Mouse (Mus musculus) left cerebral cortex, postnatal 14 days (tissue): Measurements from ENCODE around the gene Gbx2. TPM values are rescaled to one million over a fixed set of nuclear protein-coding genes. Genes with fewer than 3 reads are reported as not detected.

Experiments
- DNase-seq, 2 experiments: peaks; one replicate each; pipeline ENCODE4 v3.0.0; 2021 to 2022; ENCODE audit warnings: low spot score in 2 of 2, mixed read lengths in 1 of 2
- intact Hi-C: fragments of 180-260 bp; cut with DNase I; formaldehyde crosslinking; loops from one replicate; pipeline ENCODE4 v1.15.1; 2025
- total RNA-seq, 2 experiments: library from RNA; stranded (reverse); gene quantifications; 2 replicates each; pipeline ENCODE4 v1.2.3; 2021

Gene Gbx2
- total RNA-seq, 2 experiments from 2014 or later, result 0.74 TPM; not detected in 1

DNA sequence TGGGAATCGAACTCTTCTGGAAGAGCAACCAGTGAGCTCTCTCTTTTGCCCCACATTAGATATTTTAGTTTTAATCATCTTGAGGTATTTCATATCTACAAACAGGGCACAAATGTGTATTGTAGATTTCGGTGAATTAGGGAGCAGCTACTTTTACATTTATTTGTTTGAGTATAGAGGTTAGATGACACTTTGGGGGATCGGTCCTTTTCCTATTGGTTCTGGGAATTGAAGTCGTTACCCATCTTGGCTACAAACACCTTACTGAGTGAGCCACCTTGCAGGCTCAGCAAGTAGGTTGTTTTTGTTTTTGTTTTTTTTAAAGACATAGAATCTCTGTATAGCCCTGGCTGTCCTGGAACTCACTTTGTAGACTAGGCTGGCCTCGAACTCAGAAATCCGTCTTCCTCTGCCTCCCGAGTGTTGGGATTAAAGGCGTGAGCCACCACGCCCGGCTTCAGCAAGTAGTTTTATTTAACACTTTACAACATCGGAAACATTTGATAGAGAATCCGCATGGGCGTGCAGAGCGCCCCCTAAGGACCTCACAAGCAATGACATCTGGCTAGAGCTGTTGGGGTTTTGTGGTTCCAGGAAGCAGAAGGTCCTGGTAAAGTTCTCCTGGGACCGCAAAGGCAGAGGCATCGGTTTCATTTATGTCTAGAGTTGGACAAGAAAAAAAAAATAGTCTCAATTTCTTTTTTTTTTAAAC lies 8.1 kb upstream of the Gbx2 start:
- no peak for DNase-seq
- intact Hi-C loops, result loop anchor here (5.0 to 10.0 kb wide), 2 partner anchors 192 to 656 kb away; no protein-coding TSS in a partner anchor

DNA sequence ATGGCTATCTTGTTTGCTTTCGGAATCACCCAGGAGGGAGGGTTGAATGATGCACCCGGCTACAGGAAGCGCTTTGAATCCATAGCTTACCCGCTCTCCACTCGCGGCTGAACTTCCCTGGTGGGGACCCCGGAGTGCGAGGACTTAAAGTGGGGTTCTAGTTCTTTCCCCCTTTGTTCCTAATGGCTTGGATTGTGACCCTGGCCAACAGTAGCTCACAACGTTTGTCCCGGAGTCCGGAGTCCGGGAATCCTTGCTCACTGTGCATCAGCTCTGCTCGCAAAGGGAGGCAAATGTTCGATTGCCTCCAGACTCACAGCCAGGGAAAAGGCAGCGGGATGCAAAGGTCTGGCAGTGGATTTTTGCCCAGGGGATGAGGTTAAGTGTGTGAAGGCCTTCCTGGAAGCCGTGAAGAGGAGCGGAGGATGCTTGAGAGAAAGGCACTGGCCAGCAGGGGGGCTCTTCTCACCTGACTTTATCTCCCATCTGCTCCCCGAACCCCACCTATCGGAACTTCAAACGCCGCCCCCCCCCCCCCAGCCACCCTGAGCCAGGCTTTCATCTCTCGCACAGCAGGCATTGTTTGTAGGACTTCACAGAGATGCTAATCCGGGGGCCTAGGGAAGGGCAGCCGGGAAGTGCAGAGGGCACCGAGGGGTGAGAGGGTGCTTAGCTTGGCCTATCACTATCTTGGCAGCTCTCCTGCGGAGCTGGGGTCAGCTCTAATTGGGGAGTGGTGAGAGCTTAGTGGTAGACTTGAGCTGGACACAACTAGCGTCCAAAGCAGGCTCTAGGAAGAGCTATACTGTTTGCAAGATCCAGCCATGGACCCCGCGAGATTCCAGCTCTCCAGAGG lies 4.7 kb upstream of the Gbx2 start:
- DNase-seq, result no peak
- intact Hi-C loops, result loop anchor here (5.0 to 10.0 kb wide), 2 partner anchors 188 to 659 kb away; no protein-coding TSS in a partner anchor

DNA sequence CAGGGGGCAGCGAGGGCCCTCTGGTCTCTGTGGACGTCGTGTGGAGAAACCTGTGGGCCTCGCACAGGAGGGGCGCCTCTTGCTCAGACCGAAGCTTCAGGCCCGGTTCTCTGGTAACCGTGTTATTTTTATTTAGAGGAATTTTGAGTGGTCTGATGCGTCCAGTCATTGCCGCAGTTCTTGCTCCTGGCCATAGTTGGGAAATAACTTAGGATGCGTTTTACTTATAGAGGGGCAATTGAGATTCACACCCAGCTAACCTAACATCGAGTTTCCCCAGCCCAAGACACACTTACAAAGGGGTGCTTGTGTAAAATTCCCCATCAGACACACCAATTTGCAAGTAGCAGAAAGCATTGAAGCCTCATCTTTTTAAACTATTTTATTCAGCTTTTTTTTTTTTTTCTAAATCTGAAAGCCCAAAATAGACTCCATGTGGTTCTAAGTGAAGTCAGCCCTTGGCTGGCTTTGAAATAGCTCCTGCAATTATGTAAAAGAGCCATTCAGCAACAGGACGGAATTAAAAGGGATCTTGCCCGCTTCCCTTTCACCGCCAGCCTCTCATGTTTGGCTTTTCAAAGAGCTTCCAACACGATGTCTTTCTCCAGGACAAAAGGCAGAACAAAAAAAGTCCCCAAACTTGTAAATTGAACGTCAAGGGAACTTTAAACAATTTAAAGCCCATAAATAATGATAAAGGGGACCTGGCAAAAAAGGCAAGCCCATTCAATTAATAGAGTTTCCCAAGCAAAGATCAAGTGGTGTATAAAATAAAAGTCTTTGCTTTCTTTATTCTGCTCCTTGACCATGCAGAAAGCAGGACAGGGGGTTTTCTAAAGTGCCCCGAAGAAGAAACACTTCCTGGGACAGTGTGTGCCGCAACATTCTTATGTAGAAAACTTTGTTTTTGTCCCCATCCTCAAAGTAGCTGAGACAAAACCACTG lies 3.6 kb upstream of the Gbx2 start:
- intact Hi-C loops, result loop anchor here (5.0 to 10.0 kb wide), 2 partner anchors 187 to 660 kb away; no protein-coding TSS in a partner anchor
- DNase-seq, result no peak

- no peak for DNase-seq
These were observed 2.8 kb upstream of the Gbx2 start for GRCm38 (mm10) chr1:89933786-89934185.

DNA sequence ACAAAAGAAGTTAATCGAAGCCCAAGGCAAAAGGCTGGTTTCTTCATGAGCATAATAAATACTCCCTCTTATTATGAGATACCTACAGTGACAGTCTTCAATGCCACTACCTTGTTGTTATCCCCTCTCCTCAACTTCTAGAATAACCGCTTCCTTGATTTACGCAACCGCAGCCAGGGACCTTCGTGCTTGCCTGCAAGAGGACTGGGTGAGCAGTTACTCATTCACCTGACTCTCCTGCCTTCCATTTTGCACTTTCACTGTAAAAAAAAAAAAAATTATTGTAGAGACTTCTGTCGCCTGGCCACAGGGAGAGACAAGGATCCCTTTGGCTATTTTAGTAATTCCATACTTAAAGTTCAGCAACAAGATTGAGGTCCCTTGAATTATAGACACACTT lies 2.0 kb upstream of the Gbx2 start:
- intact Hi-C loops, result loop anchor here (10.0 kb wide), 1 partner anchor 662 kb away; no protein-coding TSS in a partner anchor
- no peak for DNase-seq

More at GRCm38 (mm10) chr1:89933786-89934185, 2.8 kb upstream of the Gbx2 start:
- intact Hi-C loops, result loop anchor here (10.0 kb wide), 1 partner anchor 661 kb away; no protein-coding TSS in a partner anchor

DNA sequence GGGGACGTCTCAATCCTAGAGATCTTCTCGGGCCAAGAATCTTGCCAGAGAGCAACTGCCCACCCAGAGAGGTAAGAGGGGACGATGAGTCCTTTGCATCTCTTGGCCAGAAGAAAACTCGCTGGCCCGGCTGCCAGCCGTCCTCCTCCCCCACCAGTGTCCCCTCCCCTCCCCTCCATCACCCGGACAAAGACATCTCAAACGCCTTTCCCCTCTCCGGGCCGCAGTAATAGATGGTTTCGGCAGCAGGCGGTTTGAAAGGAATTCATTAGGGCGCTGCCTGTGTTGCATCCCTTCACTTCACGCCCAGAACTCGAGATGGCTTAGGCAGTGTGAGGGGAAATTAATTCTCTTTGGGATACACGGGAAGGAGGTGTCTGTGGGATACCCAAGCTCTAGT lies 1.6 kb upstream of the Gbx2 start:
- DNase-seq, result no peak
- intact Hi-C loops, result loop anchor here (10.0 kb wide), 1 partner anchor 662 kb away; no protein-coding TSS in a partner anchor

DNA sequence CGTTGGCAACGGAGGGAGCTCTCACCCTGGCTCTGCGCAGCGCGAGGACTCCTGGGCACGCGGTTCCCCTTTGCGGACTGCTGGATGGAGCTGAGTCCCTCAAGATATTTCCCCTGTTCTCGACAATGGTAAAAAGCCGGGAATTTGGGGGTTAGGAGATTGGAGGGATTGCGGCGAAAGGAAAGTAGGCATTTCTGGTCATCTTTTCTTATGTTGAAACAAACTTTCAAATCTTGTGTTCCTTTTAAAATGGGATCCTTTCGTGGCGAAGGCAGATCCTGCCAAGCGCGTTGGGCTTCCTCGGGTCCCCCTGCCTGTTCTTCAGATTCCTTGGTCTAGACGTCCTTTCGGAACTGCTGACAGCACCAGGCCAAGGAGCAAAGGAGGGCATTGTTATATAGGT lies 1.0 kb upstream of the Gbx2 start:
- intact Hi-C loops, result loop anchor here (10.0 kb wide), 1 partner anchor 663 kb away; no protein-coding TSS in a partner anchor
- no peak for DNase-seq

DNA sequence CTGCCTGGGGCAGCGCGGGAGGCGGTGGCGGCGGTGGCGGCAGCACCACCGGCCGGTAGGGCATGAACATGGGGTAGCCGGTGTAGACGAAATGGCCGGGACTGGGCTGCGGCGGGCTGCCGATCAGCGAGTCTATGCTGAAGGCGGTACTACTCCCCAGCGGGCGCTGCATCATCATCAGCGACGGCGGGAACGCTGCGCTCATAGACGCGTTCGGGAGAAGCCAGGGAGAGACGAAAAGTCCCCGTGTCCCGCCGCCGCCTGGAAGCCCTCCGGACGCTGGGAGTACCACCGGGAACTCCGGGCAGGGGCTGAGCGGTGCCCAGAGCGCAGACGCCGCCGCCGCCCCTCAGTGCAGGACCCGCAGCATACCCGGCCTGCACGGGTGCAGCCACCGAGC lies 428 bp downstream of the Gbx2 start:
- DNase-seq, result no peak
- intact Hi-C loops, result loop anchor here (10.0 kb wide), 1 partner anchor 664 kb away; no protein-coding TSS in a partner anchor

- no peak for DNase-seq
- intact Hi-C loops, result loop anchor here (10.0 kb wide), 1 partner anchor 665 kb away; no protein-coding TSS in a partner anchor
These were observed 1.1 kb downstream of the Gbx2 start for GRCm38 (mm10) chr1:89929721-89930505.

- intact Hi-C loops, result no loop called here
- DNase-seq, result no peak
These were observed 1.8 kb downstream of the Gbx2 start for GRCm38 (mm10) chr1:89929181-89929580.

DNA sequence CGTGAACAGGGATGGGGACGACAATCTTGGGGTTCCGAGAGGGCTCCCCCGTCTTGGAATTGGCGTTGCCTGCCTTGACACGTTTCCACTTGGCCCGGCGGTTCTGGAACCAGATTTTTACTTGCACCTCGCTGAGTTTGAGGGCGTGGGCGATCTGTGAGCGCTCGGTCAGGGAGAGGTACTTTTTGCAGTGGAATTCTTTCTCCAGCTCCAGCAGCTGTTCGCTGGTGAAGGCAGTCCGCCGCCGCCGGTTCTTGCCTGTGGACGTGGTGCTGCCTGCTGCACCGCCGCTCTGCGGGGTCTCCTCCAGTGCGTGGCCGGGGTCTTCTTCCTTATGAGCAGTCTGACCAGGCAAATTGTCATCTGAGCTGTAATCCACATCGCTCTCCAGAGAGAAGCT lies 2.3 kb downstream of the Gbx2 start:
- DNase-seq, result no peak
- intact Hi-C loops, result no loop called here

DNA sequence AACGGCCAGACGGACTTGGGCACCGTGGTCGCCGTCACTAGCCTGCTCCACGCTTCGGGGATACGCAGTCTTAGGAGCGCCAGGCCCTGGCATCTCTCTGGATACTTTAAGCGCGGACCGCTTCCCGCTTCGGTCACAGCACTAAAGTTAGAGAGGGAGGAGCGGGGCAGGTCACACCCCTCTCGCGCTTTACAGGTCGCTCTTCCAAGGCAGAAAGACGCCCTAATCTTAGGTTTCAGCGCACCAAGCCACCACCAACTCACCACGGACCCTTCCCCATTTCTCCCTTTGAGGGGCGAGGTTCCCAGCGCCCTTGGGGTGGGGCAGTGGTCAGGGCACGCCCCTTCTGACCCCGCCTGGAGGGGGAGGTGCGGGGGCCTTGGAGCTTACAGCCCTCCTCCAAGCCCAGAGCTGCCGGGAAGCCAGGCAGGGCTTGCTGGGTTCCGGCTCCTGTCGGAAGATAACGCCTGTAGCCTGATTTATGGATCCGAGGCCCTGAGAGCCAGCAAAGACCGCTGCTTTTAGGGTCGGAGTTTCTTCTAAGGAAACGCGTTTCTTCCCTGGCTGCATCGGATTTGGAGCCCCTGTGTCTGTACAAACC lies 3.8 kb downstream of the Gbx2 start:
- DNase-seq, result no peak
- intact Hi-C loops, result no loop called here

GRCm38 (mm10) chr1:89926583-89927060 lies 4.4 kb downstream of the Gbx2 start:
- intact Hi-C loops, result no loop called here
- no peak for DNase-seq

GRCm38 (mm10) chr1:89925501-89926190 lies 5.3 kb downstream of the Gbx2 start:
- no peak for DNase-seq
- intact Hi-C loops, result no loop called here

DNA sequence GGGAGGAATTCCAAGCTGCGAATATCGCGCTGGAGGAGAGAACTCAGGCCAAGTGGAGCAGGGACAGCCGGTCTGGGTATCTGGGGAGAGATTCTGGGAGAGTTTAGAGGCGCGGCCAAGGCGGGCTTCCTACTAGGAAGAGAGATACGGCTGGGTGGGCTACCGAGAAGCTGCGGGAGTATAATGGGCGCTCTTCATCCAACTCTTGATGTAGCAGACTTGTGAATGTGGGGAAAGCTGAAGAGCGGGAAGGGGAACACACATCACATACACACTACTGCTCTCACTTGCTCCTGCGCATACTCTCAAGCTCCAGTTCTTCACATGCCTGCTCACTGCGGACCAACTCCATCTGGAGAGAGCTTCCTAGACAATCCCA lies 7.3 kb downstream of the Gbx2 start:
- no peak for DNase-seq
- intact Hi-C loops, result no loop called here

GRCm38 (mm10) chr1:89922883-89923641 lies 7.9 kb downstream of the Gbx2 start:
- intact Hi-C loops, result no loop called here

DNA sequence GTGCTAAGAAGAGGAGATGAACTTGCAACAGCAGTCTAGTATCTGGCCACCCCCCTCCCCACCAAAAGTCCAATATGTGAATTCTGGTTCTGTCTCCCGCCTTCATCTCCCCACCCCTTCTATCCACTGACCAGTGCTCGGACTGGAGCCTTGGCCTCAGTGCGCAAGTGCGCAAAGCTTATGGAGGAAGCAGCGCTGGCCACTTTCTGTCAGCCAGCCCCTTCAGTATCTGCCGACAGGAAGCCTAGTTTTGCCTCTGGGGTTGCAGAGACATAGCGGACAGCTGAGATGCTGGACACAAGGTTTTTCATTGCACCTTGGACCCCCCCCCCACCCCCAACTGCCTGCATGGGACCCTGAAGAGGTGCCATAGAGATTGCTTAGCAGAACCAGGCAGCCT lies 8.7 kb downstream of the Gbx2 start:
- no peak for DNase-seq
- intact Hi-C loops, result no loop called here

More at GRCm38 (mm10) chr1:89922883-89923641, 7.9 kb downstream of the Gbx2 start:
- DNase-seq, result no peak
